37 mouse cellular contexts compared by ENCODE assay signal in genomic region chr17:12844540-12844939, GRCm38 (mm10). TPM values are rescaled to one million over a fixed set of nuclear protein-coding genes. Genes with fewer than 3 reads are reported as not detected.
DNase-seq lines count a peak whose midpoint lies in the region; ATAC-seq lines count a peak whose summit lies in the region.
"Had no signal": no experiment of that assay in that cellular context is flagged by ENCODE, and none has a peak within 500 bp of the region (broad histone marks: within the 10 kb centered on the region; RNA-seq: fewer than 3 reads in every experiment).

No protein-coding gene starts in this region.

- H3K36me3 ChIP-seq in embryonic facial prominence, embryonic 14.5 days (ENCODE audit: control insufficient read depth, insufficient read depth, low read length) = no peaks in the 10 kb centered on the region
- H3K36me3 ChIP-seq in limb, embryonic 12.5 days = no peaks in the 10 kb centered on the region; the same call in 1 of the 2 replicates
- H3K36me3 ChIP-seq: forebrain, embryonic 12.5 days; hindbrain, embryonic 15.5 days; liver, embryonic 13.5 days had no signal

- peak overlapping the region; percentile 15; the same call in 1 of the 2 replicates for H3K4me2 ChIP-seq in embryonic facial prominence, embryonic 14.5 days (ENCODE audit: low read depth, low read length)
- no peak overlapping the region for H3K4me2 ChIP-seq in limb, embryonic 12.5 days
- H3K4me2 ChIP-seq: forebrain, embryonic 12.5 days; heart, embryonic 11.5 days; hindbrain, embryonic 15.5 days; liver, embryonic 13.5 days had no signal

- DNase-seq in left cerebral cortex, postnatal 14 days (ENCODE audit: low spot score in 2 of 2) = peak; percentile 46 to 61
- no peak for DNase-seq in left cerebral cortex, postnatal 36 days (ENCODE audit: low spot score in 2 of 2)
- DNase-seq in embryonic facial prominence, embryonic 14.5 days (ENCODE audit: low spot score) = peak; percentile 82
- DNase-seq in adrenal gland, postnatal 36 days = no peak
- DNase-seq: adrenal gland, adult 2 months; B cell, adult 2 months; cerebellum, adult 8-10 months; cerebellum, postnatal 25 days; forebrain, postnatal 0 days; gastrocnemius, postnatal 14 days; kidney, adult 2 months; kidney, postnatal 4 days; liver, embryonic 13.5 days; lung, adult 2 months; lung, postnatal 10 days; midbrain, embryonic 14.5 days; right cerebral cortex, postnatal 4 days had no signal

- no peaks in the 10 kb centered on the region for H3K27me3 ChIP-seq in embryonic facial prominence, embryonic 14.5 days (replicated peaks; ENCODE audit: control insufficient read depth, insufficient read depth, low read length)
- no peaks in the 10 kb centered on the region for H3K27me3 ChIP-seq in limb, embryonic 12.5 days
- H3K27me3 ChIP-seq: forebrain, embryonic 12.5 days; hindbrain, embryonic 15.5 days had no signal

- no peaks in the 10 kb centered on the region for H3K9me3 ChIP-seq in embryonic facial prominence, embryonic 14.5 days (ENCODE audit: control insufficient read depth, low read length)
- no peaks in the 10 kb centered on the region for H3K9me3 ChIP-seq in limb, embryonic 12.5 days
- H3K9me3 ChIP-seq: forebrain, embryonic 12.5 days; hindbrain, embryonic 15.5 days; liver, embryonic 13.5 days had no signal

- intact Hi-C loops in left cerebral cortex, postnatal 14 days (cut with DNase I) = no loop called here
- intact Hi-C loops in left cerebral cortex, postnatal 36 days (cut with DNase I) = no loop called here

- 48% methylated on average over 4 of the region's 4 CpGs for WGBS in embryonic facial prominence, embryonic 14.5 days
- WGBS in limb, embryonic 12.5 days = 82% methylated on average over 4 of the region's 4 CpGs

- peaks cover 34% of the 10 kb centered on the region for H3K4me1 ChIP-seq in embryonic facial prominence, embryonic 14.5 days (ENCODE audit: control insufficient read depth, insufficient read depth, low read length)
- peaks cover 35% of the 10 kb centered on the region for H3K4me1 ChIP-seq in limb, embryonic 12.5 days (replicated peaks)
- H3K4me1 ChIP-seq: hindbrain, embryonic 15.5 days; liver, embryonic 13.5 days had no signal

- no peak overlapping the region for H3K4me3 ChIP-seq in embryonic facial prominence, embryonic 14.5 days (ENCODE audit: low read depth, low read length)
- H3K4me3 ChIP-seq in limb, embryonic 12.5 days (replicated peaks) = no peak overlapping the region
- H3K4me3 ChIP-seq: forebrain, embryonic 12.5 days; hindbrain, embryonic 15.5 days; liver, embryonic 13.5 days had no signal

- ATAC-seq in embryonic facial prominence, embryonic 14.5 days (ENCODE audit: low read depth) = peak; percentile 69
- ATAC-seq in limb, embryonic 12.5 days (ENCODE audit: insufficient number of reproducible peaks, insufficient read depth, low FRiP score, low TSS enrichment, low read depth) = no peak
- ATAC-seq in inflammation-experienced regulatory T-cells, adult 6 months = no peak
- ATAC-seq: activated CD4-positive, CD25-positive, alpha-beta regulatory T cell, adult 4 months; forebrain, postnatal 0 days had no signal

- no peak overlapping the region for H3K9ac ChIP-seq in embryonic facial prominence, embryonic 14.5 days (ENCODE audit: low read depth, low read length)
- no peak overlapping the region for H3K9ac ChIP-seq in limb, embryonic 12.5 days (replicated peaks)
- H3K9ac ChIP-seq: forebrain, embryonic 12.5 days; forebrain, postnatal 0 days; hindbrain, embryonic 15.5 days; liver, embryonic 13.5 days had no signal

- H3K27ac ChIP-seq in embryonic facial prominence, embryonic 14.5 days (replicated peaks; ENCODE audit: low read depth, low read length) = peak overlapping the region; percentile 81
- H3K27ac ChIP-seq in limb, embryonic 12.5 days = peak overlapping the region; percentile 64; the same call in 1 of the 2 replicates
- H3K27ac ChIP-seq: forebrain, embryonic 12.5 days; hindbrain, embryonic 15.5 days; liver, embryonic 13.5 days; macrophage; stomach, postnatal 0 days had no signal

RNA-seq across cellular contexts. Expression of gene Mas1, which starts 23.4 kb away (rescaled TPM):
- 10 to 100 TPM; 25.5 to 26.0 TPM for total RNA-seq in left cerebral cortex, postnatal 14 days (2021)
- total RNA-seq in left cerebral cortex, postnatal 36 days (2021) = 10 to 100 TPM; 27.4 to 35.8 TPM
- polyA plus RNA-seq in embryonic facial prominence, embryonic 14.5 days (2014; fragmentation: Nextera tagmentation; extraction: Ambion mirVana) = 0.99 and 2.1 TPM in 2 replicates
- polyA plus RNA-seq in limb, embryonic 12.5 days (2016; fragmentation: Nextera tagmentation; extraction: Ambion mirVana) = 0.91 and 2.0 TPM in 2 replicates
- not detected for total RNA-seq in adrenal gland, postnatal 36 days (2021)
- under 1 TPM in 1 of 3 experiments, not detected in 2; 0.39 TPM for polyA plus RNA-seq in inflammation-experienced regulatory T-cells, adult 6 months (2017; shearing (Covaris generic))
- total RNA-seq: adrenal gland, adult 2 months; adrenal gland, postnatal 4 days; granulocyte monocyte progenitor cell, adult 5-6 weeks; hematopoietic stem cell, adult 5-6 weeks; monocyte, adult 5-6 weeks had no signal
- polyA plus RNA-seq: adrenal gland, adult 2 months; hindbrain, embryonic 15.5 days; liver, embryonic 13.5 days; macrophage; spleen, adult 2 months had no signal

RNA-seq across cellular contexts. Expression of gene Mrgprh, which starts 31.3 kb away (rescaled TPM):
- under 1 TPM; 0.29 to 0.44 TPM for total RNA-seq in left cerebral cortex, postnatal 14 days (2021)
- total RNA-seq in left cerebral cortex, postnatal 36 days (2021) = under 1 TPM in 1 of 2 experiments, not detected in 1; 0.37 TPM
- polyA plus RNA-seq in embryonic facial prominence, embryonic 14.5 days (2014; fragmentation: Nextera tagmentation; extraction: Ambion mirVana) = 0.10 and 0.14 TPM in 2 replicates
- 0.18 TPM in 1 of 2 replicates, not detected in the other for polyA plus RNA-seq in limb, embryonic 12.5 days (2016; fragmentation: Nextera tagmentation; extraction: Ambion mirVana)
- total RNA-seq in adrenal gland, postnatal 36 days (2021) = under 1 TPM; 0.17 to 0.20 TPM
- polyA plus RNA-seq in inflammation-experienced regulatory T-cells, adult 6 months (2017; shearing (Covaris generic)) = not detected
- total RNA-seq: forebrain, postnatal 0 days; granulocyte monocyte progenitor cell, adult 5-6 weeks; hematopoietic stem cell, adult 5-6 weeks; monocyte, adult 5-6 weeks had no signal
- polyA plus RNA-seq: activated CD4-positive, CD25-positive, alpha-beta regulatory T cell, adult 4 months; adrenal gland, adult 2 months; embryonic facial prominence, embryonic 11.5 days; forebrain, embryonic 12.5 days; forebrain, postnatal 0 days; heart, embryonic 16.5 days; hindbrain, embryonic 15.5 days; intestine, embryonic 14.5 days; kidney, embryonic 16.5 days; limb, embryonic 11.5 days; liver, embryonic 13.5 days; macrophage; midbrain, embryonic 14.5 days; neural tube, embryonic 14.5 days; spleen, adult 2 months; stomach, postnatal 0 days; thymus, postnatal 0 days had no signal

Comparison
In these comparisons a context has a peak if more than half of its experiments do, and no peak if none do; other contexts are left out.
1. DNase-seq: peak in left cerebral cortex, postnatal 14 days (2 of 2) and embryonic facial prominence, embryonic 14.5 days (single experiment); none in left cerebral cortex, postnatal 36 days (0 of 2) and adrenal gland, postnatal 36 days (0 of 2).
2. RNA of gene Mas1, which starts 23.4 kb away (total RNA-seq): 27.4 to 35.8 TPM in left cerebral cortex, postnatal 36 days and 25.5 to 26.0 TPM in left cerebral cortex, postnatal 14 days; not detected in adrenal gland, postnatal 36 days; every median in the first group is over 10 times any median in the second.